Mouse (Mus musculus): Measurements from ENCODE around the gene Pld3.

The Pld3 gene

DNA sequence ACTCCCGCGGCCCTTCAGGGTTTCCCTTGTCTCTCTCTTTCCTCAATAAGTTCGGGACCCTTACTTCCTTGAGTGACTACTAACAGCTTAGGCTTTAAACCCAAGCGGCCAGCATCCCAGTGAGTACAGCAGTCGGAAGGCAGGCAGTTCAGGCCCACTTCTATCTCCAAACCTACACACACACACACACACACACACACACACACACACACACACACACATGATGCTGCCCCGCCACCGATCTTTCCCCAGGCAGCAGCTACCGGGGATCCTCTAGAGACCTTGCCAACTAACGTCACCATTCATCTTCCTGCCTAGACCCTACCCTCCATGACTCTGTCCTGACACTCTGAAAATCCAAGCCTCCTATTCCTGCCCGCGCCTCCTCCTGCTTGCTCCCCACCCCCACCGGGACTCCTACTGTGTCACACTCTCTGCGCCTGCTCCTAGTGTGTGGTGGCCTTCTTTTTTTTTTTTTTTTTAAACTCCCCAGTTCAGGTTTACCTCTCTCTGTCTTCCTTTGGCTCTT is 65.2 kb downstream of the Pld3 start:
- DNase-seq (ENCODE audit: low spot score in 2 of 2) = peak; percentile 73 to 80

DNA sequence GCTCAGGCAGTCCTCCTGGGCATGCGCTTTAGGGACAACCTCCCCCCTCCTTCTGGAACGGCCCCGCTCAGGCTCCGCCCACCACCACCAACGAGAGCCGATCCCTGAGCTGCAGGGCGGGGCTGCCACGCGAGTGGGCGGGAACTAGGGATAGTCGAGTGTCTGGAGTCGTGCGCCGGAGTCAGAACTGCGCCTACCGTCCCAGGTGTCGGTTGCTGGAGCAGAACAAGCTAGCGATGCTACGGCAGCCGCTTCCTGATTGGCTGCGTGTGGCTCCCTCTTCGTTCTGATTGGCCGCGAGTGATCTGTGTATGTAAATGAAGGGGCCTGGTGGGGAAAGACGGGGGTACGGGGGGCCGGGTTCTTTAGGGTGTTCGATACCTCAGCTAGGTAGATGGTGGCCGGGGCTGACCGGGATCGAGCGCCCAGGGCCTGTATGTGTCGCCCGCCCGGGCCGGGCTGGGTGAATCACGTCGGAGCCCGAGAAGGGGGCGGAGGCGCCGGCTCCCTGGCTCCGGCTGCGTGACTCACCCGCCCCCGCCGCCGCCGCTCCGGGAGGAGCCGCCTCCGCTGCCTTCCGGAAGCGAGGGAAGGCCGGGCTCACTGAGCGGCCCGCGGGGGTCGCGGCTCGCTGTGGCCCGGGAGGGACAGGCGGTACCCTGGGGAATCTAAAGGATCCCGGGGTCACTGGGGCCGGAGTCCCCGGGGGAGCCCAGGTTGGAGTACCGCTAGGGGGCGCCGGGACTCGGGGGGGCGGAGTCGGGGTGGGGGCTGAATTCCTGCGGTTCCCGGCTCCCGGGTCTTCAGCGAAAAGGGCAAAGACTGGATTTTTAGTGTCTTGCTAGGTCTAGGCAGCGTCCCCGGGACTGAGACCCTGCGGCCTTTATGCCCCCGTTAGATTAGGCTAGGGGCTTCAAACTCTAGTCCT is 66.0 kb downstream of the Pld3 start, which contains the start of gene Sertad1:
Gene Sertad1, plus strand, starts transcription at position 141 of the 928 bp plus-strand sequence.
- peak; percentile 100 for DNase-seq (ENCODE audit: low spot score in 2 of 2)

DNA sequence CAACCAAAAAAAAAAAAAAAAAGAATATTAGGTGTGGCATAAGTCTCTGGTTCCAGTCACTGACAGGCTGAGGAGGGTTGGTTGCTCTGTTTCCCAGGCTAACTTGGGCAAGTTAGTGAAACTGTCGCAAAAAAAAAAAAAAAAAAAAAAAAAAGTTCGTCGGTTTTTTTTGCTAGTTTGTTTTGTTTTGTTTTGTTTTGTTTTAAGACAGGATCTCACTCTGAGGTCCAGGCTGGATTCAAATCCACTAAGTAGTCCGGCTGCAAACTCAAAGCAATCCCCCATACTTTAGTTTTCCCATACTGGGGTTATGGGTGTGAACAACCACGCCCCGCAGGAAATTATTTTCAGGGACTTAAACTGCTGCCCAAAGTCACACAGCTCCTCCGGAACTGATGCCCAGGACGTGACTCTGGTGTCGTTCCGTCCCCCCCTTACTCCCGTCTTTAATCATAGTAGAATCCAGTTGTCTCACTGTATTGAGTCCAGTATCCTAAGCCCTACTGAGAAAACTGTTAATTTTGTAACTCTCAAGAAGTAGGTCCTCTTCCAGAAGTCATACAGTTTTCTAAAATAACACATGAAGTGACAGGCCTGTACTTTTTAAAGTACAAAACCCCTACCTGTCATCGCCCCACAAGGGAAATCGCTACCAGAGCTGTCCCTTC is 66.8 kb downstream of the Pld3 start:
- peak in 1 of 2 experiments; percentile 35 for DNase-seq (ENCODE audit: low spot score in 2 of 2)

DNA sequence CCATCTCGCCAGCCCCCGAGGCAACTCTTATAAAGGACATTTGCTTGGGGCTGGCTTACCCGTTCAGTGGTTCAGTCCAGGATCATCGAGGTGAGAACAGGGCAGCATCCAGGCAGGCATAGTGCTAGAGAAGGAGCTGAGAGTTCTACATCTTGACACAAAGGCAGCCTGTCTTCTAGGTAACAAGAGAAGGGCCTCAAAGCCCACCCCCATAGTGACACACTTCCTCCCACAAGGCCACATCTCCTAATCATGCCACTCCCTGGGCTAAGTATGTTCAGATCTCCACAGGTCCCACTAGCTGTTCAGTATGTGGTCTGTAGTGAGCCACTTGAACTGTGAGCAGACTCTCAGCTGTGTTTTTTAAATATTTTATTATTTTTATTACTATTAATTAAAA is 69.2 kb downstream of the Pld3 start:
- DNase-seq (ENCODE audit: low spot score in 2 of 2) = no peak
